Mouse (Mus musculus): ENCODE results near the gene Tmem213. TPM values are rescaled to one million over a fixed set of nuclear protein-coding genes. Genes with fewer than 3 reads are reported as not detected.

Gene Tmem213
- total RNA-seq (2012; rRNA removed): not detected in 2 replicates
- polyA plus RNA-seq (2012; ENCODE audit: insufficient read depth in 1 of 2, insufficient read length in 2 of 2, low read depth in 1 of 2, low replicate concordance in 2 of 2, missing spikeins in 1 of 2): not detected

- Histone ChIP-seq H3K27ac (ENCODE audit: control insufficient read depth, low read depth, low read length) (no peak within 1 kb of the TSS), H3K36me3 (ENCODE audit: control insufficient read depth in 1 of 2, insufficient read depth in 2 of 2, low read length in 2 of 2) (no peaks in the 10 kb centered on the region; a peak in 1 of 4 replicates), H3K9me3 (replicated peaks; ENCODE audit: insufficient read depth, low read length) (no peaks in the 10 kb centered on the region), H3K9ac (ENCODE audit: control insufficient read depth, low read depth, low read length, poor library complexity, severe bottlenecking) (no peak within 1 kb of the TSS), H3K79me2 (ENCODE audit: control insufficient read depth, insufficient read depth, low read length, poor library complexity) (no peaks in the 10 kb centered on the region), H3K27me3 (ENCODE audit: control insufficient read depth in 1 of 2, insufficient read depth in 2 of 2, low read length in 2 of 2) (no peaks in the 10 kb centered on the region; a peak in 1 of 4 replicates), H3K4me1 (ENCODE audit: control insufficient read depth in 1 of 2, insufficient read depth in 2 of 2, low read length in 2 of 2) (no peaks in the 10 kb centered on the region), H3K4me3 (ENCODE audit: control insufficient read depth in 1 of 2, insufficient read depth in 1 of 2, low read depth in 2 of 2, low read length in 2 of 2) (no peak within 1 kb of the TSS)
- TF ChIP-seq NELFE (IDR thresholded peaks at IDR 0.05; ENCODE audit: low read depth, low read length) (no peak), MXI1 (IDR thresholded peaks at IDR 0.05; ENCODE audit: low read depth, low read length) (no peak), ELF1 (IDR thresholded peaks at IDR 0.05; ENCODE audit: low read depth, low read length) (no peak), MEF2A (IDR thresholded peaks at IDR 0.05; ENCODE audit: extremely low read depth, insufficient replicate concordance, low read depth, low read length, poor library complexity, severe bottlenecking) (no peak), MYC (IDR thresholded peaks at IDR 0.05; ENCODE audit: low read depth, low read length) (no peak)
- DNase-seq (ENCODE audit: low read depth, low spot score): no peak
These were observed at the start of gene Tmem213 for GRCm38 (mm10) chr6:38109160-38109795. Tmem213 (plus strand) TSS chr6:38109255.

DNA sequence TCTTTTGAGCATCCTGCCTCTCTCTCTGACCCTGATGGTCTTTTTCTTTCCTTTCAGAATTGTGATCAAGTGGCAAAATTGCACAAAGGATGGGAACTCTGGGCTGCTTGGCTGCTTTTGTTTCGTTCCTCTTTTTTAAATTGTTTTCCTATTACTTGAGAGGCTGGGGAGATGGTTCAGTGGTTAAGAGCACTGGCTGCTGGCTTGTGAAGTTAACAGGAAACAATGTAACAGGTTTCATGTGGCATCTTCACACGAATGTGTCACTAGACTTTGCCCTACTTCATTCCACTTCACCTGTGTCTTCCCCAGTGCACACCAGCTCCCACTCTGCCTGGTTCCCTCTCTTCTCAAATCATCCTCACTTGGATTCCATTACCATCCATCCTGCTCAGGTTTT lies 44.4 kb upstream of the Tmem213 start:
- no peak for TF ChIP-seq GATA1 (IDR thresholded peaks at IDR 0.05; ENCODE audit: low read depth, low read length)
- no peak for TF ChIP-seq TAL1 (IDR thresholded peaks at IDR 0.05; ENCODE audit: low read length)
- no peak for TF ChIP-seq MXI1 (IDR thresholded peaks at IDR 0.05; ENCODE audit: low read depth, low read length)
- no peak for TF ChIP-seq EP300 (IDR thresholded peaks at IDR 0.05; ENCODE audit: low read depth in 1 of 2, low read length in 2 of 2)
- TF ChIP-seq POLR2A (IDR thresholded peaks at IDR 0.05; ENCODE audit: control insufficient read depth in 1 of 2, insufficient read depth in 1 of 2, low read depth in 1 of 2, low read length in 2 of 2, poor library complexity in 1 of 2): no peak
- TF ChIP-seq NELFE (IDR thresholded peaks at IDR 0.05; ENCODE audit: low read depth, low read length): no peak
- TF ChIP-seq E2F4 (IDR thresholded peaks at IDR 0.05; ENCODE audit: borderline replicate concordance, low read depth, low read length): no peak
- no peak for TF ChIP-seq ZC3H11A (IDR thresholded peaks at IDR 0.05; ENCODE audit: low read depth, low read length)
- no peak for TF ChIP-seq POLR2AphosphoS5 (IDR thresholded peaks at IDR 0.05; ENCODE audit: borderline replicate concordance, low read depth, low read length)
- TF ChIP-seq MEF2A (IDR thresholded peaks at IDR 0.05; ENCODE audit: extremely low read depth, insufficient replicate concordance, low read depth, low read length, poor library complexity, severe bottlenecking): no peak
- TF ChIP-seq JUND (IDR thresholded peaks at IDR 0.05; ENCODE audit: low read depth, low read length): no peak
- TF ChIP-seq USF1 (IDR thresholded peaks at IDR 0.05; ENCODE audit: low read depth, low read length): no peak
- TF ChIP-seq MYB (IDR thresholded peaks at IDR 0.05; ENCODE audit: low read depth, low read length): no peak
- TF ChIP-seq RCOR1 (IDR thresholded peaks at IDR 0.05; ENCODE audit: low read depth, low read length): no peak
- no peak overlapping the region for H3K4me3 ChIP-seq (ENCODE audit: control insufficient read depth in 1 of 2, insufficient read depth in 1 of 2, low read depth in 2 of 2, low read length in 2 of 2)
- H3K79me2 ChIP-seq (ENCODE audit: control insufficient read depth, insufficient read depth, low read length, poor library complexity): no peaks in the 10 kb centered on the region
- DNase-seq (ENCODE audit: low read depth, low spot score): no peak
- H3K27me3 ChIP-seq (ENCODE audit: control insufficient read depth in 1 of 2, insufficient read depth in 2 of 2, low read length in 2 of 2): no peaks in the 10 kb centered on the region
- no peaks in the 10 kb centered on the region for H3K36me3 ChIP-seq (ENCODE audit: control insufficient read depth in 1 of 2, insufficient read depth in 2 of 2, low read length in 2 of 2)
- H3K4me1 ChIP-seq (ENCODE audit: control insufficient read depth in 1 of 2, insufficient read depth in 2 of 2, low read length in 2 of 2): no peaks in the 10 kb centered on the region
- no peaks in the 10 kb centered on the region for H3K9me3 ChIP-seq (replicated peaks; ENCODE audit: insufficient read depth, low read length)
- H3K9ac ChIP-seq (ENCODE audit: control insufficient read depth, low read depth, low read length, poor library complexity, severe bottlenecking): no peak overlapping the region
- no peak overlapping the region for H3K27ac ChIP-seq (ENCODE audit: control insufficient read depth, low read depth, low read length)

Measured in MEL (cell line).